Mouse (Mus musculus) brain, embryonic 14.5 days (tissue): ENCODE results near the gene Eif4g3.

Experiments used
- CTCF ChIP-seq: fragments of 200-500 bp; IDR thresholded peaks from 2 replicates; pipeline ENCODE4 v1.5.1; 2012; ENCODE audit warnings: inconsistent platforms, mild to moderate bottlenecking, moderate library complexity, borderline replicate concordance; ENCODE audit not compliant: insufficient read depth, insufficient read length; ENCODE audit errors: extremely low read depth
- POLR2A ChIP-seq: fragments of 200-500 bp; IDR thresholded peaks from 2 replicates; pipeline ENCODE4 v1.6.1; 2012; ENCODE audit warnings: mild to moderate bottlenecking, inconsistent platforms, borderline replicate concordance; ENCODE audit not compliant: poor library complexity, insufficient read depth, insufficient read length, severe bottlenecking; ENCODE audit errors: extremely low read depth

DNA sequence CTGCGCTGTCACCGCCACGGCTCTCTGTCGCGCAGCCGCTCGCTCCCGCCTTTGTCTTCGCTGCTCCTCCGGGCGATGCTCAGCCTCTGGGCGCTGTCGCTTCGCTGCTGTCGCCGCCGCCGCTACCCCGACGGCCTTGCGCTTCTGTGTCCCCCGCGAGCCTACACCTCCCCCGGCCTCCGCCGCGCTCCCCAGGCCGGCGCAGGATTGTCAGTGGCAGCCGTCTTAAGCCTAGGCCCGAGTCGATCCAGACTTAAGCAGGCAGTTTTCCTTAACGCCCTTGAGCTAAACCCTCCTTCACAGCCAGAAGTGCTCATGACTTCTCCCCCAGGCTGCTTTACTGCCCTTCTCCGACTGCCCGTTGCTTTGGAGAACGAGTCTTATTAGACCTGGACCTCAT is 224.6 kb downstream of the Eif4g3 start:
- TF ChIP-seq POLR2A: no peak
- no peak for TF ChIP-seq CTCF
